Mouse (Mus musculus) hindbrain, embryonic 12.5 days (tissue): Measurements from ENCODE around the gene Duxf3. TPM values are rescaled to one million over a fixed set of nuclear protein-coding genes. Genes with fewer than 3 reads are reported as not detected.
"Not testable (repeated sequence)": the region's sequence is repeated elsewhere in the genome, so short reads cannot be mapped to it uniquely, and the experiment has no call there.

Source experiments
- ATAC-seq: fragments of 200-750 bp; cut with Nextera tagmentation; 2 replicates; pipeline ENCODE4 v1.8.0; 2017; ENCODE audit warnings: moderate TSS enrichment; ENCODE audit not compliant: low FRiP score
- H3K27ac ChIP-seq: fragments of 300-500 bp; sonication (generic); 2 replicates; pipeline ENCODE4 v1.5.1; 2016; ENCODE audit warnings: mild to moderate bottlenecking
- H3K27me3 ChIP-seq: fragments of 300-500 bp; sonication (generic); 2 replicates; pipeline ENCODE4 v1.6.1; 2016; ENCODE audit warnings: mild to moderate bottlenecking
- H3K36me3 ChIP-seq: fragments of 300-500 bp; sonication (generic); 2 replicates; pipeline ENCODE4 v1.6.1; 2016; ENCODE audit warnings: mild to moderate bottlenecking
- H3K4me1 ChIP-seq: fragments of 300-500 bp; sonication (generic); 2 replicates; pipeline ENCODE4 v1.6.1; 2016
- H3K4me2 ChIP-seq: fragments of 300-500 bp; sonication (generic); replicated peaks from 2 replicates; pipeline ENCODE4 v1.6.1; 2016; ENCODE audit warnings: mild to moderate bottlenecking
- H3K4me3 ChIP-seq: fragments of 300-500 bp; sonication (generic); 2 replicates; pipeline ENCODE4 v1.5.1; 2016; ENCODE audit warnings: mild to moderate bottlenecking
- H3K9ac ChIP-seq: fragments of 300-500 bp; sonication (generic); 2 replicates; pipeline ENCODE4 v1.6.1; 2016; ENCODE audit warnings: mild to moderate bottlenecking, moderate library complexity
- H3K9me3 ChIP-seq: fragments of 300-500 bp; sonication (generic); replicated peaks from 2 replicates; pipeline ENCODE4 v1.6.1; 2016; ENCODE audit warnings: mild to moderate bottlenecking
- WGBS: fragments of 180-500 bp; shearing (Covaris S2); methylation state at CpG from one replicate; pipeline ENCODE4 v1.1.7; 2016; 5-methylcytosine and 5-hydroxymethylcytosine counted together
- polyA plus RNA-seq: library from polyadenylated mRNA; unstranded; fragments of >200 nt; fragmentation: Nextera tagmentation; extraction: Ambion mirVana; gene quantifications from 2 replicates; pipeline ENCODE4 v1.2.1, GENCODE M21; 2016

The Duxf3 gene
- not detected in 2 replicates for polyA plus RNA-seq

DNA sequence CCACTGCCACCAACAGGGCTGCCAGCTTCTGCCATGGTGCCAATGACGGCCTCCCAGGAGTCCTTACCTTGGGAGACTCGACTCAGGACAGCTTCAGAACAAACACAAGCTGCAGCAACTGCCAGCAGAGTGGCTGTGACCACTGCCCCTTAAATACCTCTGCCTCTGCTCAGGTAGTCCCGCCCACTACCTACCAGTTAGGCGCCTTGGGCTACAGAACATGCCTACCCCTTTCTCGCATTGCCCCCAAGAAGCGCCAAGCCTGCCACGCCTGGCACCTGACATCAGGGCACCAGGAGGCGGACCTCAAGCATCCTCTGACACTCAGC, at the start of gene Duxf3:
TSS of gene Duxf3 (minus strand) at position 35 of the 329 bp plus-strand sequence.
- not testable (repeated sequence) for H3K4me2 ChIP-seq, H3K27ac ChIP-seq, H3K4me1 ChIP-seq, H3K4me3 ChIP-seq, H3K9ac ChIP-seq, H3K36me3 ChIP-seq, H3K27me3 ChIP-seq
- 88% methylated on average over 8 of the region's 8 CpGs for WGBS
- peaks cover 26% of the 10 kb centered on the region for H3K9me3 ChIP-seq
- peak; percentile 47 for ATAC-seq

- H3K4me2 ChIP-seq: no peak overlapping the region
- H3K4me1 ChIP-seq: no peaks in the 10 kb centered on the region
- WGBS: 93% methylated on average over 7 of the region's 7 CpGs
- no peak overlapping the region for H3K27ac ChIP-seq
- peaks cover 67% of the 10 kb centered on the region for H3K36me3 ChIP-seq
- H3K4me3 ChIP-seq: no peak overlapping the region
- ATAC-seq: no peak
- H3K9ac ChIP-seq: no peak overlapping the region
- H3K9me3 ChIP-seq: no peaks in the 10 kb centered on the region
- H3K27me3 ChIP-seq: no peaks in the 10 kb centered on the region
These were observed 49.8 kb upstream of the Duxf3 start for GRCm38 (mm10) chr10:58282238-58282637.

GRCm38 (mm10) chr10:58258466-58258865, 26.0 kb upstream of the Duxf3 start:
- no peak overlapping the region for H3K4me3 ChIP-seq
- ATAC-seq: no peak
- 87% methylated on average over 5 of the region's 5 CpGs for WGBS
- H3K27me3 ChIP-seq: no peaks in the 10 kb centered on the region
- peaks cover 10% of the 10 kb centered on the region for H3K4me1 ChIP-seq
- no peak overlapping the region for H3K27ac ChIP-seq
- H3K36me3 ChIP-seq: peaks cover 27% of the 10 kb centered on the region
- H3K9me3 ChIP-seq: no peaks in the 10 kb centered on the region
- H3K9ac ChIP-seq: no peak overlapping the region
- H3K4me2 ChIP-seq: no peak overlapping the region

DNA sequence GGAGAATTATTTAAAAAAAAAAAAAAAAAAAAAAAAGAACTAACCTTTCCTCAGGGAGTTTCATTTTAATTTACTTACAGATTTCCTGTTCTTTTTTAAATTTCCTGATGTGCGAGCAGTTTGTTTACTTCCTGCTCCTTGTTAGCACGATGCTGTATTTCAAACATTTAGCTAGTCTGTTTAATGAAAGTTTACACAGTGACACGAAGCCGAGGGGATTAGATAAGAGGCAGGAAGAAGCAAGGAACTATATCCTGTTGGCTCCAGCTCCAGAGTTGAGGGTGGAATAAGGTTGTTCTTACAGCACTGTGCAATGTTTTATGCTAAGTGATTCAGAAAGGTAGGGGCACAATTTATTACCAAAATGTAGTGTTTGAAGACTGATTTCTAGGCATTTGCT, 23.5 kb upstream of the Duxf3 start:
- Histone ChIP-seq H3K4me2 (peak overlapping the region; percentile 60), H3K36me3 (peaks cover 15% of the 10 kb centered on the region), H3K4me3 (peak overlapping the region; percentile 81), H3K27me3 (no peaks in the 10 kb centered on the region), H3K27ac (no peak overlapping the region), H3K4me1 (peaks cover 10% of the 10 kb centered on the region), H3K9ac (peak overlapping the region; percentile 84), H3K9me3 (no peaks in the 10 kb centered on the region)
- no peak for ATAC-seq
- 11% methylated on average over 4 of the region's 4 CpGs for WGBS

DNA sequence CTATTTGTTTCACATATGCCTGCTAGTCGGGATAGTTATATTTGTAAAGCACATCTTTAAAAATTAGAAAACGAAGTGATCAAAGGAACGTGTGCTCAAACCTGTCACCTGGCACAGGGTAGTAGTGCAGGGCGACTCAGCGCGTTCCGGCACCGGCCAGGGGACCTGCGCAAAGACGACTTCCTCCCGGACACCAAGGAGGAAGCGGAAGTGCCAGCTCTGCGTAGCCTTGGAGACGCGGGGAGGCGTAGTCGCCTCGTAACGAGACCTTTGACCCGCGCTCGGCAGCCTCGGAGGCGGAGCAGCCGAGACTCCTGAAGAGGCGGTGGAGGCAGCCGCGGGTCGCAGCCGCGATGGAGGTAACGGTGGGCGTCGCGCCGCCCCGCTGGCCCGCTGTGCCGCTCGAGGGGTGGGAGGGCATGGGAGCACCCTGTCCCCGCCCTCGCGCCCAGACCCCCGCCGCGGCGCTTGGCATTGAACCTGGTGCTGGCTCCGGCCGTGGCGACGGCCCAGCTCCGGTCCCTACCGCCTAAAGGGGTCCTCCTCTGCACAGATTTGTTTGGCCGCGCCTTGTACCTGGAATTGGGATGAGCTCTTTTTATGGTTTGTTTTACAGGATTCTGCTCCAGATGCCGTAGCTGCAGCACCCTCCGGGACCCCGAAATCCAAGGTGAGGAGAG, 22.9 kb upstream of the Duxf3 start, which contains the start of gene Gcc2:
TSS of gene Gcc2 (plus strand) at position 285 of the 680 bp plus-strand sequence.
- peak within 1 kb of the TSS; percentile 81 for H3K4me3 ChIP-seq
- H3K4me2 ChIP-seq: peak within 1 kb of the TSS; percentile 60
- no peaks in the 10 kb centered on the region for H3K27me3 ChIP-seq
- H3K9ac ChIP-seq: peak within 1 kb of the TSS; percentile 84
- peaks cover 10% of the 10 kb centered on the region for H3K4me1 ChIP-seq
- WGBS: under 1% methylated on average over 42 of the region's 58 CpGs
- H3K36me3 ChIP-seq: peaks cover 15% of the 10 kb centered on the region
- peak; percentile 99 for ATAC-seq
- peak within 1 kb of the TSS; percentile 81 for H3K27ac ChIP-seq
- H3K9me3 ChIP-seq: no peaks in the 10 kb centered on the region

DNA sequence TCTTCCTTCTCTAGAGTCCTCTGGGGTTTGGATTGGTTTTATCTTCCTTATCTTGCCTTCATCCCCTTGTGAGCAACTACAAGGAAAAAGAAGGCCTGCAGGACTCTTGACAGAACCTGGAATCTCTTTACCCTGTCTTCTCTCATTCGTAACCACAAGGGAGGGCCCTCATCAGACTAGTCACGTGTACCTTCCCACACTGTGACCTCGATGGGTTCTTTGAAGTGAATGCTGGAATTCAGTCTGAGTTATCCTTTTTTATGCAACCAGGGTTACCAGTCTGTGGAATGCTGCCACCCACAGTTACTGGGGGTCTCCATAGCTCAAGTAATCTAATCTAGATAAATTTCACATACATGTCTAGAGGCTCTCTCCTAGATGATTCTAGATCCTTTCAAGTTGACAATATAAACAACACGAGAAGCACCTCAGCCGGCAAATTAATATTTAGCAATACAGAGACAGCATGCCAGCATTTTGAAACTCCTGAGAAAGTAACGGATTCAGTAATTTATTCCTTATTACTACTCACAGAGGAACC, 22.2 kb upstream of the Duxf3 start:
- H3K36me3 ChIP-seq: peaks cover 10% of the 10 kb centered on the region
- peak; percentile 33 for ATAC-seq
- H3K9me3 ChIP-seq: no peaks in the 10 kb centered on the region
- WGBS: 41% methylated on average over 6 of the region's 6 CpGs
- H3K4me3 ChIP-seq: peak overlapping the region; percentile 81
- H3K4me2 ChIP-seq: peak overlapping the region; percentile 60
- H3K9ac ChIP-seq: peak overlapping the region; percentile 84; the same call in 1 of the 2 replicates
- peaks cover 10% of the 10 kb centered on the region for H3K4me1 ChIP-seq
- H3K27ac ChIP-seq: no peak overlapping the region
- no peaks in the 10 kb centered on the region for H3K27me3 ChIP-seq

DNA sequence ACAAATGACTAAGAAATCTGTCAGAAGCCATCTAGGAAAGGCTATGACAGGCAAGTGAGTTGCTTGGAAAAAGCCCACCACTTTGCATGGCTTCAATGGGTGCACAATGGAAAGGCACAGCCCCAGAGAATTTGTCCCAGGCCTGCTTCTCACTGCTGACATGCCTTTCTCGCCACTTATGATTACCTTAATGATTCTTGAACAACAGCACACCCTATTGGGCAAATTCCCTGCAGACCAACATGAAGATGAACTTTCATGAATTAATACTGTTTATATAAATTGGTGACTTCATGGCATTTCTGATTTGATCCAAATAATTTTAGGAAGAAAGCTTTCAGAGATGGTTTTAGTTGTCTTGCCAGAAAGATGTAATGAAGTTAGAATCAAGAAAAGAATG, 17.1 kb upstream of the Duxf3 start:
- no peak overlapping the region for H3K4me2 ChIP-seq
- ATAC-seq: no peak
- H3K9me3 ChIP-seq: no peaks in the 10 kb centered on the region
- H3K27ac ChIP-seq: no peak overlapping the region
- H3K4me3 ChIP-seq: no peak overlapping the region
- no peaks in the 10 kb centered on the region for H3K27me3 ChIP-seq
- H3K4me1 ChIP-seq: peaks cover under 1% of the 10 kb centered on the region; the same call in 1 of the 2 replicates
- no peak overlapping the region for H3K9ac ChIP-seq
- H3K36me3 ChIP-seq: no peaks in the 10 kb centered on the region
- WGBS: 14% methylated on average over 1 of the region's 1 CpGs

DNA sequence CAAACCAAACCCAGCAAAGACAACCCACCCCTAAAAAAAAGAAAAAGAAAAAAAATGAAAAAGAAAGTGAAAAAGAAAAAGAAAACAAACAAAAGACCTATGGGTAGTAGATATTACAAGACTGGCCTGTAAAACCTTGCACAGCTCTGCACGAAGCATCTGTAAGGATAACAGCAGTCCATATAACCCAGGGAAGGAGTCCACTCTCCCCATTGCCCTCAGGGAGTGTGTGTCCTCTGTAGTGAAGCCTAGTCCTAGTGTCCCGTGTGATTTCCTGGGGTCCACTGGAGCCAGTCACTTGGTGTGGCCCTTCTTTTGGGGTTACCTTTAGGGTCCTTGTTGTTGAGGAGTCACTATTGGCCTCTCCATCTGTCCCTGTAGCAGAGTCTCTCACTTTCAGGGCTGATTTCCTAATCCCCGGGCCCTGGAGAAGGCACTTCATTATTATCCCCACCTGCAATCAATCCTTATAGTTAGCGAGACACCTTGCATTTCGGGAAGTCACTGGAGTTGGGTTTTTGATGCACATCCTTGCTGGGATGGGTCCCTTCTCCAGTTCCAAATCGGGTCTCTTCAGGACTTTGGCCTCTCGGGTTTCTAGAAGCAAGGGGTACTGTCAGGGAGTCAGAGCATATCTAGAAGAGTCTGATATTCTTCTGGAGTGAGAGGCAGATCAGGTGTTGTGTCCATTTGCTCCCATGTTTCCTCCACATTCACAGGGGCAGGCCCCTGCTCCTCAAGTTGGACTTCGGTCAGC, 6.7 kb upstream of the Duxf3 start:
- 82% methylated on average over 8 of the region's 8 CpGs for WGBS
- H3K4me3 ChIP-seq, H3K9ac ChIP-seq, H3K4me1 ChIP-seq, H3K36me3 ChIP-seq, H3K27me3 ChIP-seq, H3K27ac ChIP-seq, H3K4me2 ChIP-seq: not testable (repeated sequence)
- H3K9me3 ChIP-seq: peaks cover 11% of the 10 kb centered on the region; the same call in 1 of the 2 replicates
- peak; percentile 88 for ATAC-seq

DNA sequence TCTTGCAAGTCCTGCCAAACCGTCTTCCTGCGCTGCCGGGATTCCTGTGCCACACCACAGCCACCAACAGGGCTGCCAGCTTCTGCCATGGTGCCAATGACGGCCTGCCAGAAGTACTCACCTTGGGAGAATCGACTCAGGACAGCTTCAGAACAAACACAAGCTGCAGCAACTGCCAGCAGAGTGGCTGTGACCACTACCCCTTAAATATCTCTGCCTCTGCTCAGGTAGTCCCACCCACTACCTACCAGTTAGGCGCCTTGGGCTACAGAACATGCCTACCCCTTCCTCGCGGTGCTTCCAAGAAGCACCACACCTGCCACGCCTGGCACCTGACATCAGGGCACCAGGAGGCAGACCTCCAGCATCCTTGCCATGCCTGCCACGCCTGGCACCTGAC, 4.1 kb upstream of the Duxf3 start, which contains the start of gene Gm4981:
TSS of gene Gm4981 (minus strand) at position 89 of the 400 bp plus-strand sequence.
- H3K4me3 ChIP-seq: no peak within 1 kb of the TSS
- H3K9me3 ChIP-seq: peaks cover 26% of the 10 kb centered on the region
- no peaks in the 10 kb centered on the region for H3K36me3 ChIP-seq
- H3K27ac ChIP-seq: no peak within 1 kb of the TSS
- H3K9ac ChIP-seq: no peak within 1 kb of the TSS
- H3K4me2 ChIP-seq: no peak within 1 kb of the TSS
- 89% methylated on average over 10 of the region's 10 CpGs for WGBS
- no peak for ATAC-seq
- H3K4me1 ChIP-seq: no peaks in the 10 kb centered on the region
- no peaks in the 10 kb centered on the region for H3K27me3 ChIP-seq

DNA sequence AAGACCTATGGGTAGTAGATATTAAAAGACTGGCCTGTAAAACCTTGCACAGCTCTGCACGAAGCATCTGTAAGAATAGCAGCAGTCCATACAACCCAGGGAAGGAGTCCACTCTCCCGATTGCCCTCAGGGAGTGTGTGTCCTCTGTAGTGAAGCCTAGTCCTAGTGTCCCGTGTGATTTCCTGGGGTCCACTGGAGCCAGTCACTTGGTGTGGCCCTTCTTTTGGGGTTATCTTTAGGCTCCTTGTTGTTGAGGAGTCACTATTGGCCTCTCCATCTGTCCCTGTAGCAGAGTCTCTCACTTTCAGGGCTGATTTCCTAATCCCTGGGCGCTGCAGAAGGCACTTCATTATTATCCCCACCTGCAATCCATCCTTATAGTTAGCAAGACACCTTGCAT, 2.5 kb upstream of the Duxf3 start:
- WGBS: 79% methylated on average over 4 of the region's 4 CpGs

DNA sequence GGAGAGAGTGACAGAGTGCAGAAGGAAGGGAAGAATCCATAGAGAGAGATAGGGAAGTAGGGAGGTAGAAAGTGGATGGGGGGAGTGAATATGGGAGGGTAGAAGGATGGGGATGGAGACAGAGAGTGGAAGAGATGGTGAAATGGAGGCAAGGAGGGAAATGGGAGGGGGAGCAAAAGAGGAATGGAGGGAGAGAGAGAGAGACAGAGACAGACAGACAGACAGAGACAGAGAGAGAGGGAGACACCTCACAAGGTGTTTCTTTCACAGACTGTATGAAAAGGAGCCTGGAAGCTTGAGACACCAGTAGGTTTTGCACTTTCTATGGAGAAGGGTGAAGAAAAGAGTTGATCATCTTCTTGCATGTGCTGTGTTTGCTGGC, 1.3 kb upstream of the Duxf3 start:
- not testable (repeated sequence) for H3K27ac ChIP-seq, H3K36me3 ChIP-seq, H3K9ac ChIP-seq, H3K4me1 ChIP-seq, H3K4me2 ChIP-seq, ATAC-seq, H3K27me3 ChIP-seq, H3K4me3 ChIP-seq
- H3K9me3 ChIP-seq: peaks cover 27% of the 10 kb centered on the region

More for the DNA sequence above, 2.5 kb upstream of the Duxf3 start:
- not testable (repeated sequence) for H3K36me3 ChIP-seq, H3K4me3 ChIP-seq, ATAC-seq, H3K9ac ChIP-seq, H3K27ac ChIP-seq, H3K4me2 ChIP-seq, H3K27me3 ChIP-seq, H3K4me1 ChIP-seq
- peaks cover 28% of the 10 kb centered on the region for H3K9me3 ChIP-seq

DNA sequence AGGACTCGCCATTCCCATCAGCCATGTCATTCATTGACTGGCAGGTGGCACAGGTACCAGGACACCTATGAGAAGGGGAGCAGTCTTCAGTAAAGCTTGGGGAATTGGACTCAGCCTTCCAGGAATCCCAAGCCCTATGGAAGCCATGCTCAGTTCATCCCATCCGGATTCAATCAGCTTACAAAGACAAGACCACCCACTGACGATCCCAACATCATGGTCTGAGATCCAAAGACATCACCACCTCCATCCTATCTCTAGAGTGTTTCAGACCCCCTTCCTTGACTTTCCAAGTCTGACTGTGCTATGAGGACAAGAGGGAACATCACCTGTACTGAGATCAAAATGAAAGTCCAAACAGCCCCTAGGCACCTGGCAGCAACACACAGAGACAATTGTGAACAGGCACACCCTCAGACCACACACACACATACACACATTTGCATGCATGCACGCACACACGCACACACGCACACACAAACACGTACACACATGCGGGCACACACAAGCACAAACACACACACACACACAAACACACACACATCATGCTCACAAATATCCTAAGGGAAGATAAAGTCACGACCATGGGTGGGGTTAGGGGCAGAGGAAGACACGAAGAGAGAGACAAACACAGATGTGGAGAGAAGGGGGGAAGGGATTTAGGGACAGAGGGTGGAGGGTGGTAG, 722 bp upstream of the Duxf3 start:
- not testable (repeated sequence) for H3K4me3 ChIP-seq, H3K36me3 ChIP-seq, H3K9ac ChIP-seq, H3K27ac ChIP-seq, H3K4me2 ChIP-seq, H3K4me1 ChIP-seq, H3K27me3 ChIP-seq
- 79% methylated on average over 10 of the region's 10 CpGs for WGBS
- ATAC-seq: peak; percentile 62
- H3K9me3 ChIP-seq: peaks cover 27% of the 10 kb centered on the region
